Mouse (Mus musculus): ENCODE measurements around the gene Sgce. TPM values are rescaled to one million over a fixed set of nuclear protein-coding genes. Genes with fewer than 3 reads are reported as not detected.

Gene Sgce
- polyA plus RNA-seq, 1 experiment from 2014 or later = 53.7 TPM

- H3K4me1 ChIP-seq (replicated peaks; ENCODE audit: control insufficient read depth, insufficient read depth, low read length) = no peaks in the 10 kb centered on the region
- H3K36me3 ChIP-seq (ENCODE audit: control insufficient read depth, insufficient read depth) = no peaks in the 10 kb centered on the region
- H3K9me3 ChIP-seq (ENCODE audit: control insufficient read depth, low read length) = peaks cover 10% of the 10 kb centered on the region; the same call in 1 of the 2 replicates
- ATAC-seq = peak; percentile 52
- peak overlapping the region; percentile 58 for H3K4me2 ChIP-seq (ENCODE audit: low read length)
- WGBS = 44% methylated on average over 71 of the region's 71 CpGs
- H3K9ac ChIP-seq (replicated peaks; ENCODE audit: low read depth, low read length) = peak overlapping the region; percentile 2; the same call in 1 of the 2 replicates
- H3K4me3 ChIP-seq (replicated peaks; ENCODE audit: low read length) = peak overlapping the region; percentile 45
- H3K27ac ChIP-seq (ENCODE audit: low read length) = peak overlapping the region; percentile 48; the same call in 1 of the 2 replicates
- H3K27me3 ChIP-seq (replicated peaks; ENCODE audit: control insufficient read depth, insufficient read depth, low read length) = no peaks in the 10 kb centered on the region
Measured at GRCm38 (mm10) chr6:4747677-4748505, 884 bp upstream of the Sgce start.

DNA sequence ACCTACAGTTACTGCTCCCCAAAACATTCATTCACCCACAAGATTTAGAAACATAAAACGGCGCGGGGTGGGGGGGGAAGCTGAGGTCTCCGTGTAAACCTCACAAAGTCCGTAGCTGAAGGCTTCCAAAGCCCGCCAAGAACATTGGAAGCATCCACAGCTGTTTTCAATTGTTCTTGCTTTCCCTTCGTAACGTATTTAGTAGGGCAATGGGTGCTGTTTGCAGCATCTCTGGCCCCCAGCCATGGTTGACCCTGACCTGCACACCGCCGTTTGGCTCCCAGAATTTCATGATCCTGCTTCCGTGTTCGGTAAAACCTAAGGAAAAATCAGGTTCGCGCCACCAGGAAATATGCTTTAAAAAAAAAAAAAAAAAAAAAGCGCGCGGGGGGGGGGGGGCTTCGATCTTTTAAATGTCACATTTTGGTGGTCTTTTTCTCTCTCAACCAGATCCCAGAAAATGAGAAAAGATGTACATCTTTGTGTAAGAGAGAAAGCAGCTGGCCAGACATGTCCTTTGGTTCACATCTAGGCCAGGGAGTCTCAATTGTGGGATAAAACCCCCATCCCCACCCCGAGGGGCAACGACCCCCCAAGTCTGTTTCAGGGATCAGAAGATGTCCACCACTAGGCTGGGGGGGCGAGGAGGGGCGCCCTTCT is 841 bp downstream of the Sgce start:
- Histone ChIP-seq H3K36me3 (ENCODE audit: control insufficient read depth, insufficient read depth) (no peaks in the 10 kb centered on the region), H3K4me2 (ENCODE audit: low read length) (peak overlapping the region; percentile 58), H3K4me3 (replicated peaks; ENCODE audit: low read length) (peak overlapping the region; percentile 60), H3K9ac (replicated peaks; ENCODE audit: low read depth, low read length) (peak overlapping the region; percentile 87), H3K27ac (ENCODE audit: low read length) (peak overlapping the region; percentile 74), H3K9me3 (ENCODE audit: control insufficient read depth, low read length) (peaks cover 10% of the 10 kb centered on the region; the same call in 1 of the 2 replicates), H3K27me3 (replicated peaks; ENCODE audit: control insufficient read depth, insufficient read depth, low read length) (no peaks in the 10 kb centered on the region), H3K4me1 (replicated peaks; ENCODE audit: control insufficient read depth, insufficient read depth, low read length) (peaks cover 5% of the 10 kb centered on the region)
- WGBS = 52% methylated on average over 21 of the region's 22 CpGs
- ATAC-seq = no peak

- WGBS = 4% methylated on average over 6 of the region's 6 CpGs
- peak overlapping the region; percentile 47 for H3K27ac ChIP-seq (ENCODE audit: low read length)
- no peaks in the 10 kb centered on the region for H3K36me3 ChIP-seq (ENCODE audit: control insufficient read depth, insufficient read depth)
- no peak overlapping the region; the same call in 1 of the 2 replicates for H3K9ac ChIP-seq (replicated peaks; ENCODE audit: low read depth, low read length)
- no peaks in the 10 kb centered on the region for H3K9me3 ChIP-seq (ENCODE audit: control insufficient read depth, low read length)
- H3K4me3 ChIP-seq (replicated peaks; ENCODE audit: low read length) = no peak overlapping the region
- ATAC-seq = peak; percentile 55
- peaks cover 38% of the 10 kb centered on the region for H3K4me1 ChIP-seq (replicated peaks; ENCODE audit: control insufficient read depth, insufficient read depth, low read length)
- peak overlapping the region; percentile 9; the same call in 1 of the 2 replicates for H3K4me2 ChIP-seq (ENCODE audit: low read length)
- H3K27me3 ChIP-seq (replicated peaks; ENCODE audit: control insufficient read depth, insufficient read depth, low read length) = no peaks in the 10 kb centered on the region
Measured at GRCm38 (mm10) chr6:4740511-4740910, 6.5 kb downstream of the Sgce start.

- no peak overlapping the region for H3K4me3 ChIP-seq (replicated peaks; ENCODE audit: low read length)
- no peak overlapping the region; the same call in none of the 2 replicates for H3K27ac ChIP-seq (ENCODE audit: low read length)
- H3K9ac ChIP-seq (replicated peaks; ENCODE audit: low read depth, low read length) = 0 out of 2 replicates have a peak overlapping the region, but pooled peaks have one; percentile 5
- H3K36me3 ChIP-seq (ENCODE audit: control insufficient read depth, insufficient read depth) = no peaks in the 10 kb centered on the region
- H3K9me3 ChIP-seq (ENCODE audit: control insufficient read depth, low read length) = no peaks in the 10 kb centered on the region
- peak overlapping the region; percentile 36 for H3K4me2 ChIP-seq (ENCODE audit: low read length)
- no peaks in the 10 kb centered on the region for H3K27me3 ChIP-seq (replicated peaks; ENCODE audit: control insufficient read depth, insufficient read depth, low read length)
- peaks cover 38% of the 10 kb centered on the region for H3K4me1 ChIP-seq (replicated peaks; ENCODE audit: control insufficient read depth, insufficient read depth, low read length)
- ATAC-seq = peak; percentile 71
- WGBS = 3% methylated on average over 13 of the region's 13 CpGs
Measured at GRCm38 (mm10) chr6:4739522-4740355, 7.3 kb downstream of the Sgce start.

DNA sequence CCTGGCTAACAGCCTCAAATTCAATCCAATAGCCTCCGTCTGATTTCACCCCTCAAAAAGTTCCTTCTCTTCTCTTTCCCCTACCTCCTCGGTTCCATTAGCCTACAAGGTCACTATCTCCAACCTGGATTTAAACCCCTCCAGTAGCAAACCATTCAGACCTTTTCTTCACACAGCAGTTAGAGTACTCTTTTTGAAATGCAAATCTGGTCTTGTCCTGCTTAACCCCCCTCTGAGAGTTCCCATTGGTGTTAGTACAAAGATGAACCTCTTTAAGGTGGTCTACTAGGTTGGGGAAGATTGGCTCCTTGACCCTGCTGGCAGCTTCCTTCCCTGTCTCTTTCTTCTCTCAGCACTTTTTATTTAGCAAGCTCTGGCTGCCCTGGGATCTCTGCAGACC is 8.3 kb downstream of the Sgce start:
- Histone ChIP-seq H3K27ac (ENCODE audit: low read length) (no peak overlapping the region), H3K27me3 (replicated peaks; ENCODE audit: control insufficient read depth, insufficient read depth, low read length) (no peaks in the 10 kb centered on the region), H3K4me1 (replicated peaks; ENCODE audit: control insufficient read depth, insufficient read depth, low read length) (peaks cover 41% of the 10 kb centered on the region), H3K9me3 (ENCODE audit: control insufficient read depth, low read length) (no peaks in the 10 kb centered on the region), H3K36me3 (ENCODE audit: control insufficient read depth, insufficient read depth) (no peaks in the 10 kb centered on the region), H3K4me2 (ENCODE audit: low read length) (0 out of 2 replicates have a peak overlapping the region, but pooled peaks have one; percentile 6), H3K9ac (replicated peaks; ENCODE audit: low read depth, low read length) (no peak overlapping the region), H3K4me3 (replicated peaks; ENCODE audit: low read length) (no peak overlapping the region)
- ATAC-seq = no peak
- WGBS = 2% methylated on average over 2 of the region's 2 CpGs

DNA sequence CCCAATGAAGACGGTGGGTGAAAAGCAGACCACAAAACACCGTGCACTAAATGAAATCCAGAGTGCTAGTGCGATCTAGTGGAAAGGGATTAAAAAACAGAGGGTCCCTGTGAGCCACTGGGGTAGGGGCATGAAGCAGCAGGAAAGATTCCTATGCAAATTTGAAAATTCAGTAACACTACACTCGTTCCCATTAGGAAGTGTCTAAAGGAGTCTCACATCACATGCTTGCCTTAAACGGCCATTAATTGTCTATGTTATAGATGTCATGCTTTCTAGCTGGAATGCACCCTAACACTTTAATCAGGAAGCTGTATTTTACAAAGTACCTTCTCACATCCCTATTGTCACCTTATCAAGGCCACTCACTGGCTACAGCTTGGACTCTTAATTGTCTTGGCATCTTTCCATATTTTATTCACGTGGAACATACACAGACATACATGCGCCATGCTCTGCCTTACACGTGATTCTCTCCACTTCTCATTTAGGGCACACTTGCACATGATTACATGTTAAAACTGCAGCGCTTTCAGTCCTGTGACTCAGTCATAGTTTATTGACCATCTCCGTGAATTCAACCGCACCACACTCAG is 8.9 kb downstream of the Sgce start:
- Histone ChIP-seq H3K27me3 (replicated peaks; ENCODE audit: control insufficient read depth, insufficient read depth, low read length) (no peaks in the 10 kb centered on the region), H3K4me2 (ENCODE audit: low read length) (peak overlapping the region; percentile 6; the same call in 1 of the 2 replicates), H3K9ac (replicated peaks; ENCODE audit: low read depth, low read length) (no peak overlapping the region), H3K27ac (ENCODE audit: low read length) (no peak overlapping the region), H3K4me3 (replicated peaks; ENCODE audit: low read length) (no peak overlapping the region), H3K9me3 (ENCODE audit: control insufficient read depth, low read length) (no peaks in the 10 kb centered on the region), H3K36me3 (ENCODE audit: control insufficient read depth, insufficient read depth) (no peaks in the 10 kb centered on the region), H3K4me1 (replicated peaks; ENCODE audit: control insufficient read depth, insufficient read depth, low read length) (peaks cover 41% of the 10 kb centered on the region)
- ATAC-seq = peak; percentile 26; the same call in 1 of the 2 replicates
- WGBS = 17% methylated on average over 11 of the region's 11 CpGs

GRCm38 (mm10) chr6:4736372-4736771 is 10.6 kb downstream of the Sgce start:
- no peak for ATAC-seq
- Histone ChIP-seq H3K4me1 (replicated peaks; ENCODE audit: control insufficient read depth, insufficient read depth, low read length) (peaks cover 38% of the 10 kb centered on the region), H3K4me2 (ENCODE audit: low read length) (no peak overlapping the region), H3K27ac (ENCODE audit: low read length) (no peak overlapping the region), H3K9me3 (ENCODE audit: control insufficient read depth, low read length) (no peaks in the 10 kb centered on the region), H3K9ac (replicated peaks; ENCODE audit: low read depth, low read length) (no peak overlapping the region), H3K4me3 (replicated peaks; ENCODE audit: low read length) (no peak overlapping the region), H3K36me3 (ENCODE audit: control insufficient read depth, insufficient read depth) (no peaks in the 10 kb centered on the region), H3K27me3 (replicated peaks; ENCODE audit: control insufficient read depth, insufficient read depth, low read length) (no peaks in the 10 kb centered on the region)
- 76% methylated on average over 9 of the region's 9 CpGs for WGBS

DNA sequence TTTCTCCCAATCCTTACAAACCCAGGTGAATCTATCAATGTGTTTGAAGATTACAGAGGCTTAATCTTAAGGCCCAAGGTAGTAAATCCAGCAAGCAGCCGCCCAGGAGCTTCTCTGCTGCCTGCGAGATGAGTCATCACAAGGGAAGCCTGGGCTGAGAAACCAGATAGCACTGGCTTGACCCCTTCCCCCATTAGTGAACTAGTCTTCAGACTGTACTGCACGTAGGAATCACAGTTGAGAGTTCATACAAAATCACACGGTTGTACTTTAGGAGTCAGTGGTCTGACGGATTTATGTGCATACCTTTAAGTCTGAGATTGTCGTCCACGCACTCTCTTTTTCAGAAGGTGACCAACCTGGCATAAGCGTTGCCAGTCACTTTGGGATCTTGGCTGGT is 13.8 kb downstream of the Sgce start:
- no peak for ATAC-seq
- WGBS = 85% methylated on average over 8 of the region's 8 CpGs
- Histone ChIP-seq H3K4me3 (replicated peaks; ENCODE audit: low read length) (no peak overlapping the region), H3K27me3 (replicated peaks; ENCODE audit: control insufficient read depth, insufficient read depth, low read length) (no peaks in the 10 kb centered on the region), H3K36me3 (ENCODE audit: control insufficient read depth, insufficient read depth) (no peaks in the 10 kb centered on the region), H3K4me1 (replicated peaks; ENCODE audit: control insufficient read depth, insufficient read depth, low read length) (peaks cover 11% of the 10 kb centered on the region), H3K9me3 (ENCODE audit: control insufficient read depth, low read length) (no peaks in the 10 kb centered on the region), H3K9ac (replicated peaks; ENCODE audit: low read depth, low read length) (no peak overlapping the region), H3K4me2 (ENCODE audit: low read length) (no peak overlapping the region), H3K27ac (ENCODE audit: low read length) (no peak overlapping the region)
